In the genomic region with DNA sequence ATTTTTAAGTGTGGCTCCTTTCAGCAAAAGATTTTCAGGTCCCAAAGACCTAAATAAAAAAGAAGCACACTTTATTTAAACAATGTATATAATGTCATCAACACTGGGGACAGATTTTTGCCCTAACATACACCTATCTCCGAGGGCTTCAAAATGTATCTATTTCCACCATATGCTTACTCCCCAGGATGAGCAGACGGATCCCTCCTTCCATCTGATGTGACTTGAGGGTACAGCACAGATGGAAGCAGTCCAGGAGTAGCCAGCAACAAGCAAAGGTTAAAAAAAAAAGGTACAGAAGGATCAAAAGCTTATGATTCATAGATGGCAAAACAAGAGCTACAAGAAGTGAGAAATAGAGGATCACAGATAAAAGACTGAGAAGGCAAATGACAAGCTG, we compare ENCODE assay signal across 16 mouse cellular contexts.
"Had no signal": no experiment of that assay in that cellular context is flagged by ENCODE, and none has a peak within 500 bp of the region (broad histone marks: within the 10 kb centered on the region; RNA-seq: fewer than 3 reads in every experiment).

No protein-coding gene starts in this region.

- H3K27ac ChIP-seq: limb, embryonic 15.5 days; liver, embryonic 12.5 days; macrophage; midbrain, embryonic 15.5 days; neural tube, embryonic 13.5 days; stomach, embryonic 15.5 days had no signal

- H3K27me3 ChIP-seq: limb, embryonic 15.5 days; liver, embryonic 12.5 days; megakaryocyte, embryonic 14.5 days; midbrain, embryonic 15.5 days; neural tube, embryonic 13.5 days; stomach, embryonic 15.5 days had no signal

- H3K4me3 ChIP-seq: limb, embryonic 15.5 days; liver, embryonic 12.5 days; megakaryocyte, embryonic 14.5 days; midbrain, embryonic 15.5 days; neural tube, embryonic 13.5 days; stomach, embryonic 15.5 days had no signal

- DNase-seq: kidney, postnatal 25 days; layer of hippocampus, adult 9-11 months; layer of hippocampus, postnatal 36 days; lung, embryonic 14.5 days; lung, postnatal 10 days; retina, postnatal 1 day; right cerebral cortex, postnatal 4 days; spleen, adult 18-20 months; thymus, postnatal 36 days had no signal

- H3K4me1 ChIP-seq: limb, embryonic 15.5 days; liver, embryonic 12.5 days; megakaryocyte, embryonic 14.5 days; midbrain, embryonic 15.5 days; neural tube, embryonic 13.5 days; stomach, embryonic 15.5 days had no signal
